Mouse (Mus musculus): Measurements from ENCODE around the gene Cnr1. TPM values are rescaled to one million over a fixed set of nuclear protein-coding genes. Genes with fewer than 3 reads are reported as not detected.

The Cnr1 gene
- polyA plus RNA-seq, 1 experiment: not detected

GRCm38 (mm10) chr4:33927644-33928043, 3.3 kb downstream of the Cnr1 start:
- H3K4me3 ChIP-seq (ENCODE audit: insufficient read depth, low read length): no peak overlapping the region
- H3K27ac ChIP-seq (ENCODE audit: insufficient read depth, low read depth, low read length): no peak overlapping the region
- H3K4me1 ChIP-seq (ENCODE audit: control insufficient read depth, insufficient read depth, low read length): no peaks in the 10 kb centered on the region
- no peak for TF ChIP-seq POLR2A (IDR thresholded peaks at IDR 0.05; ENCODE audit: borderline replicate concordance, low read depth, low read length)
- no peak for TF ChIP-seq CTCF (IDR thresholded peaks at IDR 0.05; ENCODE audit: low read depth, low read length)

- Histone ChIP-seq H3K4me3 (ENCODE audit: insufficient read depth, low read length) (no peak overlapping the region), H3K4me1 (ENCODE audit: control insufficient read depth, insufficient read depth, low read length) (no peaks in the 10 kb centered on the region), H3K27ac (ENCODE audit: insufficient read depth, low read depth, low read length) (no peak overlapping the region)
- TF ChIP-seq CTCF (IDR thresholded peaks at IDR 0.05; ENCODE audit: low read depth, low read length) (no peak), POLR2A (IDR thresholded peaks at IDR 0.05; ENCODE audit: borderline replicate concordance, low read depth, low read length) (no peak)
Measured at GRCm38 (mm10) chr4:33928450-33928849, 4.1 kb downstream of the Cnr1 start.

GRCm38 (mm10) chr4:33931347-33931746, 7.0 kb downstream of the Cnr1 start:
- no peak overlapping the region for H3K27ac ChIP-seq (ENCODE audit: insufficient read depth, low read depth, low read length)
- H3K4me3 ChIP-seq (ENCODE audit: insufficient read depth, low read length): no peak overlapping the region
- no peaks in the 10 kb centered on the region for H3K4me1 ChIP-seq (ENCODE audit: control insufficient read depth, insufficient read depth, low read length)
- TF ChIP-seq POLR2A (IDR thresholded peaks at IDR 0.05; ENCODE audit: borderline replicate concordance, low read depth, low read length) (no peak), CTCF (IDR thresholded peaks at IDR 0.05; ENCODE audit: low read depth, low read length) (no peak)

GRCm38 (mm10) chr4:33941557-33941956, 17.2 kb downstream of the Cnr1 start:
- Histone ChIP-seq H3K4me3 (ENCODE audit: insufficient read depth, low read length) (no peak overlapping the region), H3K4me1 (ENCODE audit: control insufficient read depth, insufficient read depth, low read length) (no peaks in the 10 kb centered on the region), H3K27ac (ENCODE audit: insufficient read depth, low read depth, low read length) (no peak overlapping the region)
- TF ChIP-seq POLR2A (IDR thresholded peaks at IDR 0.05; ENCODE audit: borderline replicate concordance, low read depth, low read length) (no peak), CTCF (IDR thresholded peaks at IDR 0.05; ENCODE audit: low read depth, low read length) (no peak)

- Histone ChIP-seq H3K27ac (ENCODE audit: insufficient read depth, low read depth, low read length) (no peak overlapping the region), H3K4me1 (ENCODE audit: control insufficient read depth, insufficient read depth, low read length) (no peaks in the 10 kb centered on the region), H3K4me3 (ENCODE audit: insufficient read depth, low read length) (no peak overlapping the region)
- no peak for TF ChIP-seq POLR2A (IDR thresholded peaks at IDR 0.05; ENCODE audit: borderline replicate concordance, low read depth, low read length)
Measured at GRCm38 (mm10) chr4:33943936-33944335, 19.5 kb downstream of the Cnr1 start.

GRCm38 (mm10) chr4:33945742-33946141, 21.3 kb downstream of the Cnr1 start:
- H3K4me1 ChIP-seq (ENCODE audit: control insufficient read depth, insufficient read depth, low read length): no peaks in the 10 kb centered on the region
- no peak overlapping the region for H3K27ac ChIP-seq (ENCODE audit: insufficient read depth, low read depth, low read length)
- no peak for TF ChIP-seq CTCF (IDR thresholded peaks at IDR 0.05; ENCODE audit: low read depth, low read length)
- TF ChIP-seq POLR2A (IDR thresholded peaks at IDR 0.05; ENCODE audit: borderline replicate concordance, low read depth, low read length): no peak
- H3K4me3 ChIP-seq (ENCODE audit: insufficient read depth, low read length): no peak overlapping the region

- TF ChIP-seq POLR2A (IDR thresholded peaks at IDR 0.05; ENCODE audit: borderline replicate concordance, low read depth, low read length): no peak
- no peak for TF ChIP-seq CTCF (IDR thresholded peaks at IDR 0.05; ENCODE audit: low read depth, low read length)
- Histone ChIP-seq H3K27ac (ENCODE audit: insufficient read depth, low read depth, low read length) (no peak overlapping the region), H3K4me3 (ENCODE audit: insufficient read depth, low read length) (no peak overlapping the region), H3K4me1 (ENCODE audit: control insufficient read depth, insufficient read depth, low read length) (no peaks in the 10 kb centered on the region)
Measured at GRCm38 (mm10) chr4:33947584-33947983, 23.2 kb downstream of the Cnr1 start.

GRCm38 (mm10) chr4:33957398-33957797, 33.0 kb downstream of the Cnr1 start:
- Histone ChIP-seq H3K4me1 (ENCODE audit: control insufficient read depth, insufficient read depth, low read length) (no peaks in the 10 kb centered on the region), H3K4me3 (ENCODE audit: insufficient read depth, low read length) (no peak overlapping the region), H3K27ac (ENCODE audit: insufficient read depth, low read depth, low read length) (no peak overlapping the region)
- TF ChIP-seq POLR2A (IDR thresholded peaks at IDR 0.05; ENCODE audit: borderline replicate concordance, low read depth, low read length) (no peak), CTCF (IDR thresholded peaks at IDR 0.05; ENCODE audit: low read depth, low read length) (no peak)

- Histone ChIP-seq H3K4me3 (ENCODE audit: insufficient read depth, low read length) (no peak overlapping the region), H3K4me1 (ENCODE audit: control insufficient read depth, insufficient read depth, low read length) (no peaks in the 10 kb centered on the region), H3K27ac (ENCODE audit: insufficient read depth, low read depth, low read length) (no peak overlapping the region)
- TF ChIP-seq CTCF (IDR thresholded peaks at IDR 0.05; ENCODE audit: low read depth, low read length) (no peak), POLR2A (IDR thresholded peaks at IDR 0.05; ENCODE audit: borderline replicate concordance, low read depth, low read length) (no peak)
Measured at GRCm38 (mm10) chr4:33958515-33958914, 34.1 kb downstream of the Cnr1 start.

GRCm38 (mm10) chr4:33959841-33960240, 35.4 kb downstream of the Cnr1 start:
- Histone ChIP-seq H3K4me1 (ENCODE audit: control insufficient read depth, insufficient read depth, low read length) (no peaks in the 10 kb centered on the region), H3K27ac (ENCODE audit: insufficient read depth, low read depth, low read length) (no peak overlapping the region), H3K4me3 (ENCODE audit: insufficient read depth, low read length) (no peak overlapping the region)
- TF ChIP-seq CTCF (IDR thresholded peaks at IDR 0.05; ENCODE audit: low read depth, low read length) (no peak), POLR2A (IDR thresholded peaks at IDR 0.05; ENCODE audit: borderline replicate concordance, low read depth, low read length) (no peak)

- H3K27ac ChIP-seq (ENCODE audit: insufficient read depth, low read depth, low read length): no peak overlapping the region
- no peak for TF ChIP-seq CTCF (IDR thresholded peaks at IDR 0.05; ENCODE audit: low read depth, low read length)
- TF ChIP-seq POLR2A (IDR thresholded peaks at IDR 0.05; ENCODE audit: borderline replicate concordance, low read depth, low read length): no peak
Measured at GRCm38 (mm10) chr4:33970726-33971125, 46.3 kb downstream of the Cnr1 start.

More at GRCm38 (mm10) chr4:33970726-33971125, 46.3 kb downstream of the Cnr1 start:
- Histone ChIP-seq H3K4me1 (ENCODE audit: control insufficient read depth, insufficient read depth, low read length) (no peaks in the 10 kb centered on the region), H3K4me3 (ENCODE audit: insufficient read depth, low read length) (no peak overlapping the region)

Data from bone marrow macrophage, adult 2 months (primary cell).